Comparison of ENCODE assay signal across 21 mouse cellular contexts in the genomic region with DNA sequence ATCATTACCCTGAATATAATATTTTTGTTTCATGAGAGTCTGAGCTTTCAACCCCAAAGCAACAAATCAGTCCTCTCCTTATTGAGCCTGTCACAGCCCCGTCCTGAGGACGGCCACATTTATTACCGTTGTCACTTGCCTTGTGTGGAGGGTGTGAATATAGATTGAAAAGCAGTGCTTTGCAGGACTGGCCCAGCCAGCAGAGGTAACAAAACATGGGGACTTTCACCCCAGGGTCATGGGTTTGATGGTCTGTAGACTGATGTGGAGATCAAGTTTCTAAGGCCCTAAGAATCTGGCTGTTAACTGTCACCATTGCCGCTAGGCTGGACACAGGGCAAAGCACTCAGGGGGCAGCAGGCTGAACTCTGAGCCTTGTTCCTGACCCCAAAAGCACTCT.
DNase-seq lines count a peak whose midpoint lies in the region; ATAC-seq and TF ChIP-seq lines count a peak whose summit lies in the region.
"Had no signal": no experiment of that assay in that cellular context is flagged by ENCODE, and none has a peak within 500 bp of the region (broad histone marks: within the 10 kb centered on the region; RNA-seq: fewer than 3 reads in every experiment).

No protein-coding gene starts in this region.

- H3K4me2 ChIP-seq in intestine, embryonic 14.5 days (ENCODE audit: low read length), result no peak overlapping the region
- no peak overlapping the region for H3K4me2 ChIP-seq in intestine, postnatal 0 days (replicated peaks; ENCODE audit: low read depth)
- no peak overlapping the region for H3K4me2 ChIP-seq in neural tube, embryonic 15.5 days
- no peak overlapping the region for H3K4me2 ChIP-seq in intestine, embryonic 15.5 days (replicated peaks)
- H3K4me2 ChIP-seq in stomach, postnatal 0 days (replicated peaks; ENCODE audit: low read depth), result no peak overlapping the region
- no peak overlapping the region for H3K4me2 ChIP-seq in liver, embryonic 11.5 days
- H3K4me2 ChIP-seq: embryonic facial prominence, embryonic 12.5 days; limb, embryonic 15.5 days; midbrain, embryonic 11.5 days had no signal

- no peaks in the 10 kb centered on the region for H3K9me3 ChIP-seq in intestine, embryonic 14.5 days (ENCODE audit: control insufficient read depth, low read length)
- H3K9me3 ChIP-seq in intestine, postnatal 0 days (ENCODE audit: control insufficient read depth), result no peaks in the 10 kb centered on the region
- no peaks in the 10 kb centered on the region for H3K9me3 ChIP-seq in neural tube, embryonic 15.5 days (replicated peaks)
- H3K9me3 ChIP-seq in intestine, embryonic 15.5 days, result no peaks in the 10 kb centered on the region
- H3K9me3 ChIP-seq in stomach, postnatal 0 days (ENCODE audit: control insufficient read depth, low read length), result no peaks in the 10 kb centered on the region
- H3K9me3 ChIP-seq in liver, embryonic 11.5 days (ENCODE audit: control insufficient read depth, low read length), result no peaks in the 10 kb centered on the region
- H3K9me3 ChIP-seq: embryonic facial prominence, embryonic 12.5 days; limb, embryonic 15.5 days had no signal

- no peaks in the 10 kb centered on the region for H3K27me3 ChIP-seq in intestine, embryonic 14.5 days (replicated peaks; ENCODE audit: control insufficient read depth, insufficient read depth, low read length)
- no peaks in the 10 kb centered on the region for H3K27me3 ChIP-seq in intestine, postnatal 0 days (replicated peaks; ENCODE audit: control insufficient read depth, insufficient read depth, low read length)
- no peaks in the 10 kb centered on the region for H3K27me3 ChIP-seq in neural tube, embryonic 15.5 days (replicated peaks)
- H3K27me3 ChIP-seq in intestine, embryonic 15.5 days (replicated peaks), result no peaks in the 10 kb centered on the region
- no peaks in the 10 kb centered on the region for H3K27me3 ChIP-seq in stomach, postnatal 0 days (ENCODE audit: control insufficient read depth, insufficient read depth, low read length)
- H3K27me3 ChIP-seq in liver, embryonic 11.5 days (replicated peaks; ENCODE audit: control insufficient read depth, insufficient read depth, low read length), result no peaks in the 10 kb centered on the region
- H3K27me3 ChIP-seq: embryonic facial prominence, embryonic 12.5 days; limb, embryonic 15.5 days had no signal

- peak; percentile 60; the same call in 1 of the 2 replicates for ATAC-seq in intestine, embryonic 14.5 days (replicated peaks; ENCODE audit: low FRiP score, low TSS enrichment, low read depth)
- ATAC-seq in intestine, postnatal 0 days, result no peak
- ATAC-seq in neural tube, embryonic 15.5 days (ENCODE audit: low FRiP score), result no peak
- peak; percentile 86 for ATAC-seq in intestine, embryonic 15.5 days
- no peak for ATAC-seq in stomach, postnatal 0 days (ENCODE audit: low FRiP score, low TSS enrichment)
- ATAC-seq in liver, embryonic 11.5 days (replicated peaks; ENCODE audit: low FRiP score), result no peak
- ATAC-seq: CD4-positive, CD25-positive, alpha-beta regulatory T cell, adult 4 months; hindbrain, embryonic 16.5 days had no signal

- 44% methylated on average over 4 of the region's 4 CpGs for WGBS in intestine, embryonic 14.5 days
- WGBS in intestine, postnatal 0 days, result 33% methylated on average over 4 of the region's 4 CpGs
- 16% methylated on average over 4 of the region's 4 CpGs for WGBS in neural tube, embryonic 15.5 days
- 40% methylated on average over 4 of the region's 4 CpGs for WGBS in intestine, embryonic 15.5 days
- 66% methylated on average over 4 of the region's 4 CpGs for WGBS in stomach, postnatal 0 days
- WGBS in liver, embryonic 11.5 days, result 62% methylated on average over 4 of the region's 4 CpGs

- DNase-seq in intestine, embryonic 14.5 days (ENCODE audit: low spot score), result no peak
- peak; percentile 36 for DNase-seq in neural tube, embryonic 10.5 days (ENCODE audit: extremely low spot score, low spot score)
- no peak for DNase-seq in stomach, postnatal 0 days (ENCODE audit: low spot score)
- DNase-seq in liver, embryonic 11.5 days (ENCODE audit: low spot score), result no peak
- DNase-seq in ovary, postnatal 14 days (ENCODE audit: low spot score), result no peak
- DNase-seq: adrenal gland, postnatal 14 days; cerebellum, adult 2 months; cerebellum, postnatal 25 days; gastrocnemius, postnatal 36 days; heart, postnatal 4 days; kidney, postnatal 14 days; right cerebral cortex, postnatal 25 days; spleen, adult 18-20 months had no signal

- H3K9ac ChIP-seq in intestine, embryonic 14.5 days (ENCODE audit: low read length), result no peak overlapping the region
- no peak overlapping the region for H3K9ac ChIP-seq in intestine, postnatal 0 days (ENCODE audit: low read depth, low read length)
- no peak overlapping the region for H3K9ac ChIP-seq in neural tube, embryonic 15.5 days (replicated peaks)
- H3K9ac ChIP-seq in intestine, embryonic 15.5 days, result no peak overlapping the region
- no peak overlapping the region for H3K9ac ChIP-seq in stomach, postnatal 0 days (ENCODE audit: low read length)
- H3K9ac ChIP-seq in liver, embryonic 11.5 days (ENCODE audit: low read depth, low read length), result no peak overlapping the region
- H3K9ac ChIP-seq: embryonic facial prominence, embryonic 12.5 days; limb, embryonic 15.5 days had no signal

- no peak overlapping the region for H3K4me3 ChIP-seq in intestine, embryonic 14.5 days (ENCODE audit: low read depth, low read length)
- H3K4me3 ChIP-seq in intestine, postnatal 0 days (ENCODE audit: low read depth, low read length), result no peak overlapping the region
- H3K4me3 ChIP-seq in neural tube, embryonic 15.5 days (replicated peaks), result no peak overlapping the region
- no peak overlapping the region for H3K4me3 ChIP-seq in intestine, embryonic 15.5 days (replicated peaks)
- H3K4me3 ChIP-seq in stomach, postnatal 0 days (ENCODE audit: low read depth, low read length), result no peak overlapping the region
- no peak overlapping the region for H3K4me3 ChIP-seq in liver, embryonic 11.5 days (ENCODE audit: low read depth, low read length)
- H3K4me3 ChIP-seq: embryonic facial prominence, embryonic 12.5 days; limb, embryonic 15.5 days had no signal

- TF ChIP-seq EP300 in stomach, postnatal 0 days (optimal IDR thresholded peaks at IDR 0.05), result no peak

- H3K4me1 ChIP-seq in intestine, embryonic 14.5 days (replicated peaks; ENCODE audit: control insufficient read depth, insufficient read depth, low read length), result no peaks in the 10 kb centered on the region
- H3K4me1 ChIP-seq in intestine, postnatal 0 days (replicated peaks; ENCODE audit: control insufficient read depth, insufficient read depth, low read length), result no peaks in the 10 kb centered on the region
- H3K4me1 ChIP-seq in neural tube, embryonic 15.5 days, result peaks cover 21% of the 10 kb centered on the region
- no peaks in the 10 kb centered on the region for H3K4me1 ChIP-seq in intestine, embryonic 15.5 days (replicated peaks)
- H3K4me1 ChIP-seq in stomach, postnatal 0 days (replicated peaks; ENCODE audit: control insufficient read depth, insufficient read depth), result no peaks in the 10 kb centered on the region
- no peaks in the 10 kb centered on the region for H3K4me1 ChIP-seq in liver, embryonic 11.5 days (replicated peaks; ENCODE audit: control insufficient read depth, insufficient read depth, low read length)
- H3K4me1 ChIP-seq: embryonic facial prominence, embryonic 12.5 days; limb, embryonic 15.5 days had no signal

- H3K36me3 ChIP-seq in intestine, embryonic 14.5 days (ENCODE audit: control insufficient read depth, insufficient read depth, low read length), result no peaks in the 10 kb centered on the region
- H3K36me3 ChIP-seq in intestine, postnatal 0 days (ENCODE audit: control insufficient read depth, insufficient read depth), result no peaks in the 10 kb centered on the region
- H3K36me3 ChIP-seq in neural tube, embryonic 15.5 days, result no peaks in the 10 kb centered on the region
- no peaks in the 10 kb centered on the region for H3K36me3 ChIP-seq in intestine, embryonic 15.5 days
- no peaks in the 10 kb centered on the region for H3K36me3 ChIP-seq in stomach, postnatal 0 days (ENCODE audit: control insufficient read depth, insufficient read depth, low read length)
- H3K36me3 ChIP-seq in liver, embryonic 11.5 days (ENCODE audit: control insufficient read depth, insufficient read depth, low read length), result no peaks in the 10 kb centered on the region
- H3K36me3 ChIP-seq: embryonic facial prominence, embryonic 12.5 days; limb, embryonic 15.5 days had no signal

- H3K27ac ChIP-seq in intestine, embryonic 14.5 days (ENCODE audit: low read depth), result no peak overlapping the region
- no peak overlapping the region for H3K27ac ChIP-seq in intestine, postnatal 0 days (ENCODE audit: low read depth, low read length)
- no peak overlapping the region for H3K27ac ChIP-seq in neural tube, embryonic 15.5 days (replicated peaks)
- H3K27ac ChIP-seq in intestine, embryonic 15.5 days, result no peak overlapping the region
- H3K27ac ChIP-seq in stomach, postnatal 0 days (replicated peaks), result no peak overlapping the region
- H3K27ac ChIP-seq in liver, embryonic 11.5 days (ENCODE audit: low read depth, low read length), result no peak overlapping the region
- H3K27ac ChIP-seq: embryonic facial prominence, embryonic 12.5 days; limb, embryonic 15.5 days had no signal

- TF ChIP-seq CTCF in intestine, postnatal 0 days (IDR thresholded peaks at IDR 0.05; ENCODE audit: low read depth), result no peak
- TF ChIP-seq CTCF in stomach, postnatal 0 days (IDR thresholded peaks at IDR 0.05; ENCODE audit: low read depth), result no peak

Comparison
In these comparisons a context has a peak if more than half of its experiments do, and no peak if none do; other contexts are left out.
1. ATAC-seq: peak in intestine, embryonic 14.5 days (single experiment) and intestine, embryonic 15.5 days (single experiment); none in intestine, postnatal 0 days (single experiment), neural tube, embryonic 15.5 days (single experiment), stomach, postnatal 0 days (single experiment) and liver, embryonic 11.5 days (single experiment).